Mouse (Mus musculus) urinary bladder, adult 18-20 months (tissue): ENCODE measurements around the gene Akp3.

Experiments
- DNase-seq, 2 experiments: peaks; one replicate each; pipeline ENCODE4 v3.0.0; 2022; ENCODE audit warnings: low spot score in 2 of 2, mixed read lengths in 2 of 2

Gene Akp3

GRCm38 (mm10) chr1:87154501-87155120 is 29.8 kb downstream of the Akp3 start:
- peak in 1 of 2 experiments; percentile 15 for DNase-seq

GRCm38 (mm10) chr1:87155531-87156198 is 30.9 kb downstream of the Akp3 start:
- DNase-seq = no peak

- no peak for DNase-seq
Measured at GRCm38 (mm10) chr1:87156199-87156587, 31.4 kb downstream of the Akp3 start, which contains the start of gene Ecel1. Ecel1 (minus strand) TSS chr1:87156521.

DNA sequence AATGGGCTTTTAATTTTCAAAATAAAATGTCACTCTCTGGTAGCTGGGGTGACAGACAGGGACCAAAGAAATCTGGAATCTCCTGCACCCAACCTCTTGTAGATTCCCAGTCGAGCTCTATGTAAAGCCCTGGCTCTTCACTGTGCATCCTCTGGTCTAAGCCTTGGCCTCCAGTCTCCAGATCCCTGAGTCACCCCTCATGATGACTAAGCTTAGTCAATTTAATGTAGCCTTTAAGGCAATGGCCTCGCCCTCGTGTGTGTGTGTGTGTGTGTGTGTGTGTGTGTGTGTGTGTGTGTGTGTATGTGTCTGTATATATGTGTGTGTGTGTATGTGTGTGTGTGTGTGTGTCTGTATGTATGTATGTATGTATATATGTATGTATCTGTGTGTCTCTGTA is 34.6 kb downstream of the Akp3 start:
- no peak for DNase-seq

DNA sequence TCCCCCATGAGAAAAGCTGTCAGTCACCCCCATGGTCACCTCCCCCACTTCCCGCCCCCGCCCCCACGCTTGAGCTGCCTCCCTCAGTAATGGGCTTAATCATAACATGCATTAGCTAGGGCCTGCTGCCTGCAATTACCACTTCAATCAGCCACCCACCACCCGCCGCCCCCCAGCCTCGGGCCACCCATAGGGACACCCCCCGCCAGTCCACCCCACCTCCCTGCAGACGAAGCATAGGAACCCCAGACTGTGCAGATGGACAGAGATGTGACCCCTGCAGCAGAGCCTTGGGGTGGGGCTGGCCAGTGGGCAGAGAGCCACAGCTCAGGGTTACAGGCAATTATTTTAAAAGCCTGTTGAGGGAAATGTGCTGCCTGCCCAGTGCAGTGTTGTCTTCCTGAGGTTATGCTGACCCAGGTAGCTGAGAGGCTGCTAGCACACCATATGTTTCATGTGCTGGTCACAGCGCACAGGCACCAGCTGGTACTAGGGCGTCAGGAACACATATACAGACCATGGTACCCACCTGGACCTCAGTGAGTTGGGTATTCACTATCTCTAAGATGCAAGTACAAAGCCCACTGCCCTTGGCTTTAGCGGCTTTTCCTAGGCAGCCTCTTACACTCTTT is 39.5 kb downstream of the Akp3 start:
- no peak for DNase-seq

DNA sequence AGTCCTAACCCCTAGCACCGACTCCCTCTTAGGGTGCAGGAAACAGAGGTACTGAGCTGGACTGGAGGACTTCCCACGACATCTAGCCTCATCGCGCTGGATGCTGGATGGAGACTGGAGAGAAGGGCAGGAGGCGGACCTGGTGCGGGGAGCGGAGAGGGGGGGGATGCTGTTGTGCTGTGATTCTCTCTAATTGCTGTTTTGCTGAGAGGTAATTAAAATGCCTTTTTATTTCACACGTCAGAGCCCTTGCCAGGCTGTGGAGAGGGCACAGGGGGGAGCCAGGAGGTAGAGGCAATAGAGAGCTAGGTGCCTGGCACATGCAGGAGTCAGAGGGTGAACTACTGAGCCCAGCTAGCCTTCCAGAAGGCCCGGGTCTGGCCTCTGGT is 40.0 kb downstream of the Akp3 start:
- DNase-seq = no peak

DNA sequence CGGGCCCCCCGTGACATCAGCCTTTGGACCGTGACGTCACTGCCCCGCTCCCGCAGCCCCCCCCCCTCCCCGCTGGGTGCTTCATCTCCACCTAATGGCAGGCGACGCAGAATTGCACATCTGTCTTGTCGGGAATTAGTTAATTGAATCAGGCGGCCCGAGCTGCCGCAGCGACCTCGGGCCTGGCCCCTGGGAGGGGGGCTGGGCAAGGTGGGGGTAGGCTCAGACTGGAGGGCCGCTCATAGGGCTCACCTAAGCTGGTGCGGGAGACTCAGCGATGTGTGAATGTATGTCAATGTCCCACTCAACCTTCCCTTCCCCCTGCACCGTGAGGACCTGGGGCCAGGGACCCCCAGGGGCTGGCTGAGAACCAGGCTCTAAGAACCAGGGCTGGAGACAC is 45.7 kb downstream of the Akp3 start:
- no peak for DNase-seq

DNA sequence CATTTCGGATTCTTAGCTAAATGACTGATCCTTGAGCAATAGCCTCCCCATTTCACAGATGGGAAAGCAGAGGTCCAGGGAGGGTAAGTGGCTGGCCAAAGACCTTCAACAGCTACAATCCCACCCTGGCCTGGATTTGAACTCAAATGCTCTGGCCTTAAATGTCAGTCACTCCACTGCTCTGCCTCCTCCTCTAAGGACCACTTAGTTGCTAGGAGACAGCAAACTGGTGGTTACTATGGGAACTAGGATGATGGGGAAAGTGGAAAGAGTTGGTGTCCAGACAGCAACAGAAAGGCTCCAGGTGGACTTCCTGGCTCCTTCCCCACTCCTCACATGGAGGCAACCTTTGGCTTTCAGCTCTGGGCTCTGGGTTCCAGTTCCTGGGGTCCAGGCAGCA is 46.5 kb downstream of the Akp3 start:
- DNase-seq = no peak

GRCm38 (mm10) chr1:87172316-87172715 is 47.5 kb downstream of the Akp3 start:
- no peak for DNase-seq

GRCm38 (mm10) chr1:87174006-87174955 is 49.5 kb downstream of the Akp3 start:
- DNase-seq = peak; percentile 14 to 28

GRCm38 (mm10) chr1:87175852-87176292 is 51.1 kb downstream of the Akp3 start:
- no peak for DNase-seq
